11 mouse cellular contexts compared by ENCODE assay signal in genomic region chr10:59956681-59957080, GRCm38 (mm10). TPM values are rescaled to one million over a fixed set of nuclear protein-coding genes. Genes with fewer than 3 reads are reported as not detected.
A peak's percentile ranks its signal among the peaks of the same experiment; 100 is the strongest.
DNase-seq lines count a peak whose midpoint lies in the region; ATAC-seq and TF ChIP-seq lines count a peak whose summit lies in the region.
"Had no signal": no experiment of that assay in that cellular context is flagged by ENCODE, and none has a peak within 500 bp of the region (broad histone marks: within the 10 kb centered on the region; RNA-seq: fewer than 3 reads in every experiment).

No protein-coding gene starts in this region.

- ATAC-seq in heart, embryonic 11.5 days (replicated peaks; ENCODE audit: insufficient number of reproducible peaks, low FRiP score, low TSS enrichment), result no peak
- ATAC-seq in hindbrain, embryonic 13.5 days (ENCODE audit: low FRiP score), result no peak
- ATAC-seq in midbrain, embryonic 14.5 days (ENCODE audit: low FRiP score, low TSS enrichment), result no peak

- TF ChIP-seq CTCF in cortical plate, adult 2 months (IDR thresholded peaks at IDR 0.05; ENCODE audit: extremely low read depth, insufficient read depth, low read length), result no peak

- 59% methylated on average over 5 of the region's 5 CpGs for WGBS in heart, embryonic 11.5 days (ENCODE audit: insufficient replicate concordance)
- WGBS in hindbrain, embryonic 13.5 days, result 57% methylated on average over 5 of the region's 5 CpGs
- WGBS in midbrain, embryonic 14.5 days, result 54% methylated on average over 5 of the region's 5 CpGs

- no peaks in the 10 kb centered on the region for H3K36me3 ChIP-seq in heart, embryonic 11.5 days (ENCODE audit: control insufficient read depth, insufficient read depth, low read length)
- H3K36me3 ChIP-seq in hindbrain, embryonic 13.5 days, result no peaks in the 10 kb centered on the region
- no peaks in the 10 kb centered on the region for H3K36me3 ChIP-seq in midbrain, embryonic 14.5 days (ENCODE audit: control insufficient read depth, insufficient read depth, low read length)
- H3K36me3 ChIP-seq: G1E; liver, embryonic 15.5 days had no signal

- TF ChIP-seq POLR2A in cortical plate, adult 2 months (IDR thresholded peaks at IDR 0.05; ENCODE audit: extremely low read depth, insufficient read depth, low read length), result no peak

- H3K4me2 ChIP-seq in heart, embryonic 11.5 days, result no peak overlapping the region
- peak overlapping the region; percentile 52; the same call in 1 of the 2 replicates for H3K4me2 ChIP-seq in hindbrain, embryonic 13.5 days
- H3K4me2 ChIP-seq in midbrain, embryonic 14.5 days (ENCODE audit: low read length), result no peak overlapping the region; the same call in 1 of the 2 replicates
- H3K4me2 ChIP-seq: liver, embryonic 15.5 days had no signal

- no peak overlapping the region for H3K9ac ChIP-seq in heart, embryonic 11.5 days (ENCODE audit: low read depth, low read length)
- H3K9ac ChIP-seq in hindbrain, embryonic 13.5 days, result no peak overlapping the region
- H3K9ac ChIP-seq in midbrain, embryonic 14.5 days (replicated peaks; ENCODE audit: low read length), result no peak overlapping the region
- H3K9ac ChIP-seq: liver, embryonic 15.5 days had no signal

- DNase-seq in heart, adult 11 months, result peak; percentile 89
- DNase-seq in midbrain, embryonic 14.5 days, result no peak
- no peak for DNase-seq in thymus, postnatal 25 days
- DNase-seq in adrenal gland, postnatal 10 days, result no peak
- DNase-seq in kidney, postnatal 36 days, result no peak
- DNase-seq: kidney, adult 18-20 months had no signal

- no peaks in the 10 kb centered on the region for H3K9me3 ChIP-seq in heart, embryonic 11.5 days (replicated peaks; ENCODE audit: control insufficient read depth, low read length)
- H3K9me3 ChIP-seq in hindbrain, embryonic 13.5 days, result no peaks in the 10 kb centered on the region
- no peaks in the 10 kb centered on the region for H3K9me3 ChIP-seq in midbrain, embryonic 14.5 days (ENCODE audit: control insufficient read depth, low read length)
- H3K9me3 ChIP-seq: G1E; liver, embryonic 15.5 days had no signal

- H3K4me1 ChIP-seq in heart, embryonic 11.5 days (ENCODE audit: control insufficient read depth, insufficient read depth, low read length), result peaks cover 24% of the 10 kb centered on the region
- H3K4me1 ChIP-seq in cortical plate, adult 2 months (ENCODE audit: control insufficient read depth, insufficient read depth, low read length), result peaks cover 8% of the 10 kb centered on the region
- peaks cover 45% of the 10 kb centered on the region for H3K4me1 ChIP-seq in hindbrain, embryonic 13.5 days (replicated peaks)
- H3K4me1 ChIP-seq in midbrain, embryonic 14.5 days (ENCODE audit: control insufficient read depth, insufficient read depth, low read length), result peaks cover 31% of the 10 kb centered on the region

- H3K27me3 ChIP-seq in heart, embryonic 11.5 days (ENCODE audit: control insufficient read depth, insufficient read depth, low read length), result peaks cover 25% of the 10 kb centered on the region
- no peaks in the 10 kb centered on the region for H3K27me3 ChIP-seq in hindbrain, embryonic 13.5 days
- no peaks in the 10 kb centered on the region for H3K27me3 ChIP-seq in midbrain, embryonic 14.5 days (ENCODE audit: control insufficient read depth, insufficient read depth, low read length)

- H3K4me3 ChIP-seq in heart, embryonic 11.5 days (ENCODE audit: low read depth, low read length), result no peak overlapping the region
- no peak overlapping the region for H3K4me3 ChIP-seq in cortical plate, adult 2 months (ENCODE audit: insufficient read depth, low read length)
- H3K4me3 ChIP-seq in hindbrain, embryonic 13.5 days, result no peak overlapping the region
- no peak overlapping the region for H3K4me3 ChIP-seq in midbrain, embryonic 14.5 days (replicated peaks; ENCODE audit: low read depth, low read length)
- H3K4me3 ChIP-seq: liver, embryonic 15.5 days had no signal

- H3K27ac ChIP-seq in heart, embryonic 11.5 days (ENCODE audit: low read depth, low read length), result no peak overlapping the region
- peak overlapping the region; percentile 26 for H3K27ac ChIP-seq in cortical plate, adult 2 months (ENCODE audit: insufficient read depth, low read length)
- peak overlapping the region; percentile 80 for H3K27ac ChIP-seq in hindbrain, embryonic 13.5 days
- peak overlapping the region; percentile 73 for H3K27ac ChIP-seq in midbrain, embryonic 14.5 days (replicated peaks; ENCODE audit: low read depth, low read length)
- H3K27ac ChIP-seq: liver, embryonic 15.5 days had no signal

RNA-seq across cellular contexts. Expression of gene Ddit4, which starts 5.0 kb away (rescaled TPM):
- polyA plus RNA-seq in heart, embryonic 11.5 days (2014; fragmentation: Nextera tagmentation; extraction: Ambion mirVana), result 1.9 and 3.4 TPM in 2 replicates
- polyA plus RNA-seq in cortical plate, adult 2 months (2012; rRNA removed), result 35.7 and 38.3 TPM in 2 replicates
- 64.8 and 69.6 TPM in 2 replicates for polyA plus RNA-seq in hindbrain, embryonic 13.5 days (2015; fragmentation: Nextera tagmentation; extraction: Ambion mirVana)
- 6.2 and 7.3 TPM in 2 replicates for polyA plus RNA-seq in midbrain, embryonic 14.5 days (2014; fragmentation: Nextera tagmentation; extraction: Ambion mirVana)
- 100 to 1,000 TPM in 1 of 2 experiments, 10 to 100 TPM in 1; 46.2 to 129 TPM for total RNA-seq in adrenal gland, postnatal 10 days (2021)

RNA-seq across cellular contexts. Expression of gene Ascc1, which starts 45.9 kb away (rescaled TPM):
- 34.5 and 36.2 TPM in 2 replicates for polyA plus RNA-seq in heart, embryonic 11.5 days (2014; fragmentation: Nextera tagmentation; extraction: Ambion mirVana)
- 22.5 and 22.7 TPM in 2 replicates for polyA plus RNA-seq in cortical plate, adult 2 months (2012; rRNA removed)
- polyA plus RNA-seq in hindbrain, embryonic 13.5 days (2015; fragmentation: Nextera tagmentation; extraction: Ambion mirVana), result 47.1 and 47.5 TPM in 2 replicates
- 48.2 and 48.4 TPM in 2 replicates for polyA plus RNA-seq in midbrain, embryonic 14.5 days (2014; fragmentation: Nextera tagmentation; extraction: Ambion mirVana)
- 10 to 100 TPM; 26.6 to 30.7 TPM for total RNA-seq in adrenal gland, postnatal 10 days (2021)

RNA-seq across cellular contexts. Expression of gene Anapc16, which starts 46.3 kb away (rescaled TPM):
- 70.6 and 84.1 TPM in 2 replicates for polyA plus RNA-seq in heart, embryonic 11.5 days (2014; fragmentation: Nextera tagmentation; extraction: Ambion mirVana)
- polyA plus RNA-seq in cortical plate, adult 2 months (2012; rRNA removed), result 96.3 and 98.7 TPM in 2 replicates
- polyA plus RNA-seq in hindbrain, embryonic 13.5 days (2015; fragmentation: Nextera tagmentation; extraction: Ambion mirVana), result 127 and 134 TPM in 2 replicates
- polyA plus RNA-seq in midbrain, embryonic 14.5 days (2014; fragmentation: Nextera tagmentation; extraction: Ambion mirVana), result 97.2 and 105 TPM in 2 replicates
- total RNA-seq in adrenal gland, postnatal 10 days (2021), result 10 to 100 TPM; 60.3 to 68.4 TPM
